Mouse (Mus musculus) midbrain, embryonic 14.5 days (tissue): Measurements from ENCODE around the gene Nop58. TPM values are rescaled to one million over a fixed set of nuclear protein-coding genes. Genes with fewer than 3 reads are reported as not detected.

ENCODE experiments used
- ATAC-seq: fragments of 200-750 bp; cut with Nextera tagmentation; 2 replicates; pipeline ENCODE4 v1.8.0; 2017; ENCODE audit warnings: moderate number of reproducible peaks, moderate library complexity; ENCODE audit not compliant: low FRiP score, low TSS enrichment
- DNase-seq: peaks from one replicate; pipeline ENCODE4 v3.0.0-alpha.2; 2015
- H3K27ac ChIP-seq: fragments of 300-500 bp; sonication (generic); replicated peaks from 2 replicates; pipeline ENCODE4 v1.5.1; 2014; ENCODE audit warnings: mild to moderate bottlenecking, low read depth, low read length, moderate library complexity
- H3K27me3 ChIP-seq: fragments of 300-500 bp; sonication (generic); 2 replicates; pipeline ENCODE4 v1.6.1; 2014; ENCODE audit warnings: low read length, control low read depth, mixed read lengths; ENCODE audit not compliant: control insufficient read depth, insufficient read depth
- H3K36me3 ChIP-seq: fragments of 300-500 bp; sonication (generic); 2 replicates; pipeline ENCODE4 v1.6.1; 2014; ENCODE audit warnings: low read length, control low read depth; ENCODE audit not compliant: control insufficient read depth, insufficient read depth
- H3K4me1 ChIP-seq: fragments of 300-500 bp; sonication (generic); 2 replicates; pipeline ENCODE4 v1.6.1; 2014; ENCODE audit warnings: mild to moderate bottlenecking, antibody characterized with exemption, low read length, control low read depth; ENCODE audit not compliant: control insufficient read depth, insufficient read depth
- H3K4me2 ChIP-seq: fragments of 300-500 bp; sonication (generic); 2 replicates; pipeline ENCODE4 v1.6.1; 2014; ENCODE audit warnings: mild to moderate bottlenecking, low read length, moderate library complexity
- H3K4me3 ChIP-seq: fragments of 300-500 bp; sonication (generic); replicated peaks from 2 replicates; pipeline ENCODE4 v1.5.1; 2014; ENCODE audit warnings: low read depth, low read length
- H3K9ac ChIP-seq: fragments of 300-500 bp; sonication (generic); replicated peaks from 2 replicates; pipeline ENCODE4 v1.6.1; 2014; ENCODE audit warnings: mild to moderate bottlenecking, low read length, moderate library complexity
- H3K9me3 ChIP-seq: fragments of 300-500 bp; sonication (generic); 2 replicates; pipeline ENCODE4 v1.6.1; 2016; ENCODE audit warnings: low read length, control low read depth, mixed read lengths; ENCODE audit not compliant: control insufficient read depth
- WGBS: fragments of 180-500 bp; shearing (Covaris S2); extraction: QIAGEN DNeasy Blood & Tissue Kit; methylation state at CpG from one replicate; pipeline ENCODE4 v1.1.7; 2014; 5-methylcytosine and 5-hydroxymethylcytosine counted together
- polyA plus RNA-seq: library from polyadenylated mRNA; unstranded; fragments of >200 nt; fragmentation: Nextera tagmentation; extraction: Ambion mirVana; gene quantifications from 2 replicates; pipeline ENCODE4 v1.2.1, GENCODE M21; 2014

The Nop58 gene
- polyA plus RNA-seq, 1 experiment from 2014 or later, result 140 TPM

DNA sequence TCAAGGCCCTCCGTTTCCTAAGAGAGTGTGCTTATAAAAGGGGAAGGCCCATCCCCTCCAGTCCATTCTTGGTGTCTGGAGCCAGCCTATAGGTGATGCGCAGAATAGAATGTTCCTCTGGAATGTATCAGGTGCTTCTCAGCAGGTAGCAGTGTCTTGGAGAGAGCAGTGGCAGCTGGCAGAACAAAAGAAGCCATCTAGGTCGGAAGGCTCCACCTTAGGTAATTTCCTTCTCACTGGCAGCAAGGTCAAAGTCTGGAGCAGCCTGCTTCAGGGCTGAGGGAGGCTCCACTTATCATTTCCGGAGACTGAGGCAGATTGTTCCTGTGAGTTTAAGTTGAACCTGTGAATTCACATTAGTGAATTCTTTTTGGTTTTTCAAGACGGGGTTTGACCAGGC, 13.0 kb downstream of the Nop58 start:
- Histone ChIP-seq H3K27ac (no peak overlapping the region), H3K9ac (no peak overlapping the region), H3K4me3 (no peak overlapping the region), H3K36me3 (peaks cover 81% of the 10 kb centered on the region), H3K4me1 (no peaks in the 10 kb centered on the region), H3K4me2 (no peak overlapping the region), H3K9me3 (no peaks in the 10 kb centered on the region), H3K27me3 (no peaks in the 10 kb centered on the region)
- DNase-seq (no peak), ATAC-seq (no peak)
- WGBS, result 91% methylated on average over 5 of the region's 5 CpGs

DNA sequence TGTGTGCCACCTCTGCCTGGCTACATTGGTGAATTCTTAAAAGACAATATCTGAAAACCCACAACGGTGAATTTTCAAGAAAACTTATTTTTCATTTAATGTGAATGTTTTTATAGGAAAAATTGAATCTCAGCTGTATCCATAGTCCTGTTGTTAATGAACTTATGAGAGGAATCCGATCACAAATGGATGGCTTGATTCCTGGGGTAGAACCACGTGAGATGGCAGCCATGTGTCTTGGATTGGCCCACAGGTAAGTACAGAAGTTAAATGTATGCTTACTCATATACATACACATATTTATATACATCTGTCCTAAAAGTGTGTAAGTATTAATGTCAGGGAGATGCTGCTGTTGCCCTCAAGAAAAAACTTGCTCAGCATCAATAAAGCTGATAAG, 13.4 kb downstream of the Nop58 start:
- Histone ChIP-seq H3K36me3 (peaks cover 82% of the 10 kb centered on the region), H3K27me3 (no peaks in the 10 kb centered on the region), H3K4me3 (no peak overlapping the region), H3K27ac (no peak overlapping the region), H3K4me2 (no peak overlapping the region), H3K9ac (no peak overlapping the region), H3K9me3 (no peaks in the 10 kb centered on the region), H3K4me1 (no peaks in the 10 kb centered on the region)
- DNase-seq (no peak), ATAC-seq (no peak)
- 98% methylated on average over 3 of the region's 3 CpGs for WGBS

DNA sequence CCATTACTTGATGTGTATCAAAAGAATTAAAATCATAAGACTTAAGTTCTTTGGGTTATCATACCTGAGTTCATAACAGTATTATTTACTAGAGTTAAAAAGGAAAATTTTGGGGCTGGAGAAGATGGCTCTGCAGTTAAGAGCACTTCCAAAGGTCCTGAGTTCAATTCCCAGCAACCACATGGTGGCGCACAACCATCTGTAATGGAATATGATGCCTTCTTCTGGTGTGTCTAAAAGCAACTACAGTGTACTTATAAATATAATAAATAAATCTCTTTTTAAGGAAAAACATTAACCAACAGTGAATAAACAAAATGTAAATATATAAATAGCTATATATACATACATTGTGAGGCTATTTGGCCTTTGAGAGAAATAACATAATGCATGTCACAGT, 17.0 kb downstream of the Nop58 start:
- no peak for ATAC-seq
- Histone ChIP-seq H3K4me3 (no peak overlapping the region), H3K9me3 (no peaks in the 10 kb centered on the region), H3K27me3 (no peaks in the 10 kb centered on the region), H3K4me1 (no peaks in the 10 kb centered on the region), H3K4me2 (no peak overlapping the region), H3K9ac (no peak overlapping the region), H3K36me3 (peaks cover 87% of the 10 kb centered on the region), H3K27ac (no peak overlapping the region)
- WGBS, result 98% methylated on average over 1 of the region's 1 CpGs
- DNase-seq, result peak; percentile 39

DNA sequence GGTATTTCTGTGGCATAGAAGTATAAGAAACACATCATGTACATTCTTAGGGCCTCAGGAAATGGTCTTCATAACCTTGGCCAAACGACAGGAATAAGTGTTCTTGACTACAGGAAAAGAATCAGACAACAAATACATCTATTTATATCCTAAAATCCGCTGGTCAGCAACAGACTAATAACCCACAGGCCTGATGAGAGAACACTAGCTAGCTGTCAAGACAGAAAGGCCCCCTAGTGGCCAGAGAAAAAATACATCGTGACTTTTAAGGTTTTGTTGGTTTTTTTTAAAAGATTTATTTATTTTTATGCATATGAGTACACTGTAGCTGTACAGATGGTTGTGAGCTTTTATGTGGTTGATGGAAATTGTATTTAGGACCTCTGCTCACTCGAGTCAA, 35.1 kb downstream of the Nop58 start:
- Histone ChIP-seq H3K27me3 (no peaks in the 10 kb centered on the region), H3K9ac (no peak overlapping the region), H3K4me3 (no peak overlapping the region), H3K4me1 (no peaks in the 10 kb centered on the region), H3K4me2 (no peak overlapping the region), H3K36me3 (peaks cover 27% of the 10 kb centered on the region), H3K27ac (no peak overlapping the region), H3K9me3 (no peaks in the 10 kb centered on the region)
- peak; percentile 78 for DNase-seq
- WGBS, result 54% methylated on average over 4 of the region's 4 CpGs
- ATAC-seq, result no peak

DNA sequence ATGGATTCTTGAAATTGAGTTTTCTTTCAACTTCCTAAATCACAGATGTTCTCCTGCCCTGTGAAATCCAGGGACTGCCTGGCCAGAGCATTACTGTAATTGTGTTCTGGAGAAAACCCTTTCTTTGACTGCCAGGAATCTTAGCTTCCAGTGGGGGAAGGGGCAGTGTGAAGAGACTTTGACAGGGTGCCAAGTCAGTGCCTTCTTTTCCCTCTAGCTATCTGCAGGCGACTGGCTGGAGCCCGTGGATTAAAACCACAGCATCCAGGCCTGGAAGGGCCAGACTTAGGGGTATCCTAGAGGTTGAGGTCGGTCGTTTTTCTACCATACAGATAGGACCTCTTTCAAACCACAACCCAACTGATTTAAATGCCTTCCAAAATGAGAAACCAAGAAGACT, 40.9 kb downstream of the Nop58 start:
- DNase-seq (peak; percentile 32), ATAC-seq (no peak)
- Histone ChIP-seq H3K27ac (no peak overlapping the region), H3K9ac (no peak overlapping the region), H3K4me3 (no peak overlapping the region), H3K36me3 (no peaks in the 10 kb centered on the region), H3K4me2 (no peak overlapping the region), H3K27me3 (no peaks in the 10 kb centered on the region), H3K9me3 (no peaks in the 10 kb centered on the region), H3K4me1 (no peaks in the 10 kb centered on the region)
- WGBS, result 66% methylated on average over 4 of the region's 4 CpGs

DNA sequence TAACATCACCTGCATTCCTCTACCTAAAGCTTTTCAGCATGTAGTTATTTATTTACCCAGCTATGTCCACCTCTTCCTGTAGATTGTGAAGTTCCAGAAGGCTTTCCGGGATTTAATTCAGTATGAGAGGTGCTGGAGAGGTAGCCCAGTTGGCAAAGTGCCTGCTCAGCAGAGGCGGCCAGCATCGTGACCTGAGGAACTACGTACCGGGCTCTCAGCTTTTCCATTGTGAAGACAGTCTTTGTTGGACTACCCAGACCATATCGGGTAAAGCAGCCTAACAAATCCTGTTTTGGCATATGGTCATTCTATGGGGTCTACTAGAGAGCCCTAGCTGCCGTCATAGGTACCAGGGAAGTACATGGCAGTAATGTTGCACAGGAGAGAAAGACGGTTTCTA, 45.3 kb downstream of the Nop58 start:
- no peak for ATAC-seq
- no peak for DNase-seq
- H3K4me1 ChIP-seq, result no peaks in the 10 kb centered on the region
- no peaks in the 10 kb centered on the region for H3K27me3 ChIP-seq
- H3K4me2 ChIP-seq, result no peak overlapping the region
- H3K27ac ChIP-seq, result no peak overlapping the region
- no peaks in the 10 kb centered on the region for H3K9me3 ChIP-seq
- WGBS, result 81% methylated on average over 8 of the region's 8 CpGs
- H3K4me3 ChIP-seq, result no peak overlapping the region
- H3K36me3 ChIP-seq, result no peaks in the 10 kb centered on the region
- H3K9ac ChIP-seq, result no peak overlapping the region

DNA sequence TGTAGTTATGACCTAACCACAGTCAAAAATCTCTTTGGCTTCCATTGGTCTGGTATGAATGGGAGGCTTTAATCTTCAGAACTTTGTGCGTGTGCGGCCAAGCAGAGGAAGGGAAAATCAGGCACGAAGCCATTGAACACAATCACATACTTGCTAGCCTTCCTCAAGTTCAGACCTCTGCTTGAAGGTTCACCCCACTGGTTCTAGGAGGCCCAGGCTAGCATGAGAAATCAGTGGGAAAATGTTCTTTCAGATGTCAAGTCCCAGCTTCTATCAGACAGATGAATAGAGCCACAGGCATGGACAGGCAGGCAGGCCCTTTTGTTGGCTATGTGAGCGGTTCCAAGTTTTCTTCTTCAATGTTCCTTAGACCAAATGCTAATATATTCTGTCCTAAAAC, 46.0 kb downstream of the Nop58 start:
- Histone ChIP-seq H3K4me1 (no peaks in the 10 kb centered on the region), H3K36me3 (no peaks in the 10 kb centered on the region), H3K27me3 (no peaks in the 10 kb centered on the region), H3K9ac (no peak overlapping the region), H3K4me2 (no peak overlapping the region), H3K4me3 (no peak overlapping the region), H3K9me3 (no peaks in the 10 kb centered on the region), H3K27ac (no peak overlapping the region)
- ATAC-seq (no peak), DNase-seq (no peak)
- 51% methylated on average over 4 of the region's 4 CpGs for WGBS

DNA sequence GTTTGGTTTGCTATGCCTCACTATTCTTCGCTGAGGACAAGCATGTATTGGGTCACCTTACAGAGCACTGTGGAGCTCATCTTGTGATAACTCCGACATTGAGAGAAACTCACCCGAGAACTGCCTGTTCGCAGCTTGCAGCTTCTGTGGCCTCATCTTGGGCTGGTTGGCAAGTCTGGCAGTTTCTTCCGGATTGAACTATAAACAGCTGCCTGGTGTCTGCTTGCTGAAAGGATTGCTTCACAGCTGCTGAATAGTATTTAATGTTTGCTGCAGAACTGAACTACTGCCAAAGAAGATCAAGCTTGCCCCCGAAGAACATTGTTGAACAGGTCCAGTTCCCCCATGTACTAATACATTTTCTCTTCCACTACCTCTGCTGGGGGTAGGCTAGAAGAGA, 49.3 kb downstream of the Nop58 start:
- no peaks in the 10 kb centered on the region for H3K27me3 ChIP-seq
- ATAC-seq (no peak), DNase-seq (no peak)
- no peaks in the 10 kb centered on the region for H3K4me1 ChIP-seq
- H3K27ac ChIP-seq, result no peak overlapping the region
- no peak overlapping the region for H3K4me2 ChIP-seq
- no peak overlapping the region for H3K4me3 ChIP-seq
- no peaks in the 10 kb centered on the region for H3K36me3 ChIP-seq
- WGBS, result 82% methylated on average over 6 of the region's 6 CpGs
- H3K9me3 ChIP-seq, result no peaks in the 10 kb centered on the region
- H3K9ac ChIP-seq, result no peak overlapping the region

DNA sequence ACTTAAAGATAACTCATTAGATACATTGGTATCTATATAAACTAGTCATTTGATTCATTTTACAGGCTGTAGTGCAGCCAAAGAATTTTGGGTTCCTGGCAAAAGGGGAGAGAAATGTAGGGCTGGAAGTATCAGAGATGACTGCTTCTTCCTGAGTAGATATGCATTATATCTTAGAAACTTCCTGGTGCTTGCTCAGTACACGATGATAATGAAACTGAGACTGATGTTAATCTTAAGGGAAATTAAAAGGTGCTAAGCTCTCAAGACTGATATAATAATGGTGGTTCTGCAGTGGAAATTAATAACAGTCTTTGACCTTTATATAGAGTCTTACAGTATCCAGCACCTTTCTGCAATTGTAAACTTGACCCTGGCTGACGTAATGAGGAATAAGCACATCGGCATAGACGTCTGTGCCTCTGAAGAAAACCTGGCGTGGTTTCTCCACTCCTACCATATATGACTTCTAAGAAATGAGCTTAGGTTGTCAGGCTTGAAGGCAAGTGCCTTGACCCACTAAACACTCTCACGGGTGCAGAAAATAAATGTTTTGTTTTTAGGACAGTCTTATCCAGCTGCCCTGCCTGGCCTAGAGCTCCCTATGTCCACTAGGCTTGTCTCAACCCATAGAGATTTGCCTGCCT, 54.1 kb downstream of the Nop58 start:
- Histone ChIP-seq H3K27ac (no peak overlapping the region), H3K36me3 (no peaks in the 10 kb centered on the region), H3K9ac (no peak overlapping the region), H3K4me2 (no peak overlapping the region), H3K9me3 (no peaks in the 10 kb centered on the region), H3K4me1 (no peaks in the 10 kb centered on the region), H3K4me3 (no peak overlapping the region), H3K27me3 (no peaks in the 10 kb centered on the region)
- WGBS, result 86% methylated on average over 6 of the region's 6 CpGs
- ATAC-seq (no peak), DNase-seq (no peak)
